Mouse (Mus musculus) adrenal gland, adult 8-10 months (tissue): ENCODE data around the gene Ube2h. TPM values are rescaled to one million over a fixed set of nuclear protein-coding genes. Genes with fewer than 3 reads are reported as not detected.

Source experiments
- DNase-seq: peaks from one replicate; pipeline ENCODE4 v3.0.0; 2022
- total RNA-seq, 4 experiments: library from RNA; stranded (reverse); gene quantifications; 2 replicates each; pipeline ENCODE4 v1.2.4; 2022

The Ube2h gene
- 100 to 1,000 TPM in 3 of 4 experiments, 10 to 100 TPM in 1; 97.5 to 131 (median 112) TPM for total RNA-seq

- DNase-seq = peak; percentile 99
Measured at GRCm38 (mm10) chr6:30304399-30304917, at the start of gene Ube2h. Ube2h (minus strand) TSS chr6:30304539.

DNA sequence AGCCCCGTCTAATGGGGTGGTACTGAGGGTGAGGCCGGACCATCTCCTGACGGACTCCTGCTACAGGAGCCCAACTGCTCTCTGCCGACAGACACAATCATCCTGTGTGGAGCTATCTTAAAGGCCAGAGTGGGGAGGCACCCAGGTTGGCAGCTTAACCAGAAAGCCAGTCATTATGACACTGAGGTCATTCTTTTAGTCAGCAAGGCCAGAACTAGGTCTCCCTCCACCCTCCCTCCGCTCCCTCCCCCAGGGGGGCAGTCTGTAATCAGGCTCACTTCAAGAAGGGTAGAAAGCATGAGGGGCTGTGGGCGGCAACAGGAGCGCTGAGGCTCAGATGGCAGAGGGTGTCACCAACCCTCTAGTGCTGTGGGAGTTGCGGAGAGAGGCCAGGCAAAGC, 49.3 kb upstream of the Ube2h start:
- DNase-seq = peak; percentile 28

DNA sequence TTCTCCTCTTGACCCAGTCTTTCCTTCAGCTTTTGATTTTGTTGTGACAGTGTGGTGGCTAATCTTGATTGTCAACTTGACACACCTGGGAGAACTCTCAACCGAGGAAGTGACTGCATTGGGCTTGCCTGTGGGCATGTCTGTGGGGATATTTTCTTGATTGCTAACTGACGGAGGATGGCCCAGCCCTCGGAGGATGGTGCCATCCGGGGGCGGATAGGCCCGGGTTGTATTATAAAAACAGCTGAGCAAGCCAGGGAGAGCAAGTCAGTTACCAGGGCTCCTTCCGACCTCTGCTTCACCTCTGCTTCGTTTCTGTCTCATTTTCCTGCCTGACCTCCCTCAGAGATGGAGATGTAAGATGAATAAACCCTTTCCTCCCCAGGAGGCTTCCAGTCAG, 48.4 kb upstream of the Ube2h start:
- DNase-seq = no peak

GRCm38 (mm10) chr6:30351290-30351689, 47.0 kb upstream of the Ube2h start:
- DNase-seq = no peak

DNA sequence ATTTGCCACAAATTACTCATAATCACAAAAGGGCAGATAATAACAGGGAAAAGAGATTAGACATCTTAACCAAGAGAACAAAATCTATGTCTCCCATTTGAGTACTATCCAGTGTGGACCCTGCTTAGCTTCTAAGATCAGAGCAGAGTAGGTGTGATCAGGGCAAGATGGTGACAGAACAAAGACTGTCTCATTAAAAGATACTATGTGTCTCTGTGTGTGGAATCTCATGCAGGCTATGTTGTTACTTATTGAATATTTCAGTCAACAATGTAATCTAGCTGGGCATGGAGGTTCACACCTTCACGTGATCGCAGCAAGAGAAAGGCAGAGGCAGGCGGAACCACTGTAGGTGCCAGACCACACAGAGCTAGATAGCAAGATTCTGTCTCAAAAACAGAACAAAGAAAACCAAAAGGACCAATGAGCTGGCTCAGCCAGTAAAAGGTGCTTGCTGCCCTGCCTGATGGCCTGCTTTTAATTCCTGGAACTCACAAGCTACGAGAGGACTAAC, 43.0 kb upstream of the Ube2h start:
- DNase-seq = no peak

GRCm38 (mm10) chr6:30346737-30347136, 42.4 kb upstream of the Ube2h start:
- DNase-seq = no peak

DNA sequence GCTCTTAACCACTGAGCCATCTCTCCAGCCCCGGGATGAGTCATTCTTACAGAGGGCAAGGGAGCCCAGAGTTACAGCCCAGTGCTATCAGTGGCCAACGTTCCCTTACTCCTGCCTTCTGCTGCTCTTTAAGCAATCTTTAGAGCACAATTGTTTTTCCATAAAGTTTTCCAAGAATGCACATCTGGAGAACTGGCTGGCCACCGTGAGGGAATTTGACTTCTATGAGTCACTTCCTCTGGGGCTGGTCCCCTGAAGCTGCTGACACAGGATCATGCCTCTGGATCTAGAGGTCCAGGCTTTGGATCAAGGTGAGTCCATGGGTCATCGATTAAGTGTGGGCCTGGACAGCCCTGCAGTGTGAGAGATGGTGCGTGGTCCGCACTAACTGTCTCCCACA, 39.7 kb upstream of the Ube2h start:
- no peak for DNase-seq

DNA sequence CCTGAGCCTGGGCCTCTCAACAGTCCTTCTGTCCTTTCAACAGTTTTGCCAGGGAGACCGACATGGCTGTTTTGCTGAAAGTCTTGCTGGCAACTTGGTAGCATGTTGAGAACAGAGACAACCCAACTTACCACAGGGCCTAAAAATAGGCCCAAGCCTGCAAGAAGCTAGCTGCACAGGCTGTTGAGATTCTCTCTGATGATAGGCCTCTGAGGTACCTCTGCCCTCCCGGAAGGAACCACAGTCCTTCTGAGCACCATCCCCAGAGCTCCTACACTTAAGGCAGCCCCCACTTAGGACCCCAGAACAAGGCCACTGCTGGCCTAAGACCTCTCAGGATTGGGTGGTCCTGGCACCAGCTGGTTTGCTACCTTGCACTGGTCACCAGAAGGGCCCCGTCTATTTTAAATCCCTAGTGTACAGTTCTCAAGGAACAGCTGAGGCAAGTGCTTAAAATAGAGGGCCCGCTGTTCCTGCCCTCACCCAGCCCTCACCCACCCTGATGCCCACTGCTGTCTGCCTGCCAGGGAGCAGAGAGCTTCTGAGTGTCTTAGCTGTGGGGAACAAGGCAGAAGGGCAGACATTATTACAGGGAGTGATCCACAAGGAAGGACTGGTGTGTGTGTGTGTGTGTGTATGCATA, 36.0 kb upstream of the Ube2h start:
- no peak for DNase-seq

GRCm38 (mm10) chr6:30336912-30337311, 32.6 kb upstream of the Ube2h start:
- peak; percentile 58 for DNase-seq

GRCm38 (mm10) chr6:30332262-30332661, 27.9 kb upstream of the Ube2h start:
- no peak for DNase-seq

- no peak for DNase-seq
Measured at GRCm38 (mm10) chr6:30330706-30331105, 26.4 kb upstream of the Ube2h start.

GRCm38 (mm10) chr6:30325932-30326501, 21.7 kb upstream of the Ube2h start:
- DNase-seq = no peak

DNA sequence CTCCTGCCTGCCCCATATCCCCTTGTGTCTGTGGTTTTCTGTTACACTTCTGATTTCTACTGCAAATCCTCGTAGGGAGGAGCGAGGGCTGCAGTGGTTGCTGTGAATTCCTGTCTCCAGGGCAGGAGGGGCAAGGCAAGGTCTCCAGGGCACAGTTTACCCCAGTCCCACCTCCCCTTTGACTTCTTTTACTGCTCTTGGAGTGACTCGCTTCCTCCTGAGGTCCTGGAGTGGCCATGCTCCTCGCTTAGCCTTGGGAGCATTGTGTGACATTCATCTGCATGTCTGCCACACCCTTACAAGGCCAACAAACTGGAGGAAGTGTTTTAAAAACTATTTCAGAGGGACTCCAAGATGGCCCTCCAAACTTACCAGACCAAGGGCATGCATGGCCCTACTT, 16.7 kb upstream of the Ube2h start:
- DNase-seq = no peak

DNA sequence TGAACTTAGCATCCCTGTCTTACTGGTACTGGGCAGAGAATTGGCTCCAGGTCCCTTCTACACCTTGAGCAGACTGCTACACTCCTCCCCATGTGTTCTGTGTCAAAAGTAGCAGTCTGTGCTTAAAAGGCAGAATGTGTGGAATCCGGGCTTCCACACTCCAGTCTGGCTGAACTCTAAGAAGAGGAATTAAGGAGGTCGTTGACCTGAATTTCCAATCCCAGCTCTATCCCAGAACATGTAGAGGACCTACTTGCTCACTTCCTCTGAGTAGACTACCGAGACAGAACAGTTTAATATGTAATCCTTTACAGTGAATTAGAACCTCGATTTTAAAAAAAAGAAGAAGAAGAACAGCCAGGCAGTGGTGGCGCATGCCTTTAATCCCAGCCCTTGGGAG, 14.9 kb upstream of the Ube2h start:
- DNase-seq = no peak

GRCm38 (mm10) chr6:30312006-30312405, 7.7 kb upstream of the Ube2h start:
- DNase-seq = no peak

GRCm38 (mm10) chr6:30308751-30309150, 4.4 kb upstream of the Ube2h start:
- DNase-seq = no peak

GRCm38 (mm10) chr6:30307691-30308090, 3.4 kb upstream of the Ube2h start:
- DNase-seq = peak; percentile 73

- DNase-seq = peak; percentile 47
Measured at GRCm38 (mm10) chr6:30303771-30304398, 454 bp downstream of the Ube2h start.

DNA sequence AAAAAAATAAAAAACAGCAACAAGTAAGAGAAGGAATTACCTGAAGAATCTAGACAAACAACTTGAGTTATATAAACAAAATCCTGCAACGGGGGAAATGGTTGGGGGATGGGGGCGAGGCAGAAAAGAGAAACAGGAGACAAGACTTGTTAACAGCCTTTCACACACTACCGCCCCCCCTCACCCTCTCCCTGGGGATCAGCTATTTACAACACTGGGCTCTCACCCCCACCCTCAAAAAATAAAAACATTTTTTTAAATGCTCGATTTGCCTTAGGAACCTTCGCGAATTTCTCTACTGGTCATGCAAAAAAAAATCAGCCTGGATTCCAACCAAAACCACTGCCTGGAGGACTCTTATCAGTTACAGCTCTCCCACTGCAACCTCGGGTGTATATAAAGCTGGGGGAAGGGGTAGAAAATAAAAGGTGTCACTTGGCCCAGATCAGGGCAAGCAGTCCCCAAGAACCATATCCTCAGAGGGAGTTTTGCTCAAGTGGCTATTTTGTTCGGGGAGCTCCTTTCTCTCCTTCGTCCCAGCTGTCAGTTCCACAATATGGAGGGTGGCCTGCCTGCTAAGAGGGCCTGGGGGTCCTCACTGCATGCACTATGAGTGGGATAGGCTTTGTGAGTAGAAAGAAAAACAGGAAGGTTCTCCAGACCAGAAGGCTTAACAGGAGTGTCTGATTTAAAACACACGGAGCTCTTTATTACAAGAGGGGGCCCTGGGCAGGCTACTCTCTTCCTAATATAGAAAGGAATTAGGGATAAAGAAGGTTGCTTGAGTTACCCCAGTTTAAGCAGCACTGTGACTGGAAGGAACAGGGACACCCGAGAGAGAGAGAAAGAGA, 1.3 kb downstream of the Ube2h start:
- DNase-seq = peak; percentile 56

DNA sequence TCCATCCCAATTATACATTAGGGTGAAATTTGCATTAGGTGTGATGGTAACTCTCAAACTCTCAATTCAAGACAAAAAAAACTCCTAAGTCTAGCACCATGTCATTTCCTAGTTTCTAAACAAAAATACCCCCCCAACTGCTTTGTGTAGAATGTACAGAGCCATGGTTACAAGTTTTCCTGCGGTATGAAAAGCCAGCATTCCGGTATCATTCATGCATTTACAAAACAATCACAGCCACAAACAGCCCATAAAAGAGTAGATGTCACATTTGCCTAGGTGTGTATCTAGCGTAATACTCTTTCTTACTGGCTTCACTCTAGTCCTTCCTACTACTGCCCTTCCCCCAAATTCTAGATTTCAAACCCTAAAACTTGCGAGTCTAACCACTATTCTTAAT, 2.2 kb downstream of the Ube2h start:
- DNase-seq = no peak

DNA sequence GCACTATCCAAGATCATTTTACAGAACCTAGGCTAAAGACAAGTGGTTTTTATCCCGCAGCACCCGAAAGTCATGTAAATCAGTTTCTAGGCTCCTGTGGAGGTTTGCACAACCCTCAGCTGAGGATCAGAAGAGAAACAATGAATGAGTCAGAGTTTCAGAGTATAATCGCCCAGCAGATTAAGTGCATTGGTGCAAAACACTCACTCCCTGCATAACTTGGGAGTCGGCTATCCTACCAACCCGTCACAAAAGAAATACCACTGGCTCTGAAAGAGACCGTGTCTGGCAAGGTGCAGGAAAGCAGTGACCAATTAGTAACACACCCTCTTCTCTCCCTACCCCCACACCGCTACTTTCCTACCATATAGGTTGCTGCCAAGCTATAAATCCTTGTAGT, 3.4 kb downstream of the Ube2h start:
- peak; percentile 51 for DNase-seq

DNA sequence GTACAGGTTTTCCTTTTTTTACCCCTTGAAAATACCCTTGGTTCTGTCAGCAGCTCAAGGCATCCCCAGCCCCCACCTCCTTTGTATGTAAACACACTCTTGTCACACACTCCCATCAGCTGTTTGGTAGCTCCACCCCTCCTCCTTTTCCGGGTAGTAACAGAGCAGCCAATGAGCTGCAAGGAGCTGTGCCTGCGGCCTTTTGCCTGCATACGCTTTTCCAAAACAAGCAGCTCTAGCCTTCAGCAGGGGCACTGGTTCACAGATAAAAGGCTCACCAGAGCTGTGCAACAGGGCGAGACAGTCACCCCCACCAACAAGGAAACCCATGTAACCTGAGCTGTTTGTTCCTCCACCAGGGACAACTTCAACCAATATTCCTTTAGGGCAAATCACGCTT, 4.0 kb downstream of the Ube2h start:
- DNase-seq = peak; percentile 95

GRCm38 (mm10) chr6:30299683-30300082, 4.7 kb downstream of the Ube2h start:
- no peak for DNase-seq
